Mouse (Mus musculus): Measurements from ENCODE around the gene Cyp4f17. TPM values are rescaled to one million over a fixed set of nuclear protein-coding genes. Genes with fewer than 3 reads are reported as not detected.
"Not testable (repeated sequence)": the region's sequence is repeated elsewhere in the genome, so short reads cannot be mapped to it uniquely, and the experiment has no call there.

Gene Cyp4f17
- total and polyA plus RNA-seq, 2 experiments from 2014 or later = 7.9 to 8.6 TPM

- peak; percentile 61 for TF ChIP-seq CTCF (IDR thresholded peaks at IDR 0.05; ENCODE audit: low read depth)
- ATAC-seq (peak; percentile 73), DNase-seq (no peak)
- no peak overlapping the region for H3K9ac ChIP-seq
- no peaks in the 10 kb centered on the region for H3K4me1 ChIP-seq (ENCODE audit: insufficient read depth)
- H3K4me3 ChIP-seq (ENCODE audit: low read depth, low read length) = no peak overlapping the region
- no peak overlapping the region for H3K27ac ChIP-seq (ENCODE audit: low read depth, low read length)
- 18% methylated on average over 8 of the region's 8 CpGs for WGBS
- no peaks in the 10 kb centered on the region for H3K9me3 ChIP-seq (ENCODE audit: low read length)
- no peaks in the 10 kb centered on the region for H3K27me3 ChIP-seq (ENCODE audit: insufficient read depth, low read length)
- H3K36me3 ChIP-seq (ENCODE audit: insufficient read depth) = no peaks in the 10 kb centered on the region
- no peak overlapping the region for H3K4me2 ChIP-seq (ENCODE audit: low read depth)
These were observed 26.0 kb upstream of the Cyp4f17 start for GRCm38 (mm10) chr17:32479554-32480506.

- WGBS = 88% methylated on average over 14 of the region's 14 CpGs
These were observed 24.1 kb upstream of the Cyp4f17 start for GRCm38 (mm10) chr17:32481766-32482165.

DNA sequence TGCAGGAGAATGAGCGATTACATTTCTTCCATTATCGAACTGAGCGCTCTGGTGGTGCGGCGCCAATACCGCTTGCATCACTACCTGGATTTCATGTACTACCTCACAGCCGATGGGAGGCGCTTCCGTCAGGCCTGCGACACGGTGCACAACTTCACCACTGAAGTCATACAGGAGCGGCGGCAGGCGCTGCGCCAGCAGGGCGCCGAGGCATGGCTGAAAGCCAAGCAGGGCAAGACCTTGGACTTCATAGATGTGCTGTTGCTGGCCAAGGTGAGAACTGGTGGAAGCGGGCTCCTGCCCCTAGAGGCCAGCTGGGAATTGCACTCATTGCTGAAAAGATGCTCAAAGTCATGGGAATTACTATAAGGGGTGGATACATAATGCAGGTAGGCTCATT, 22.6 kb upstream of the Cyp4f17 start:
- peak overlapping the region; percentile 35 for H3K4me2 ChIP-seq (ENCODE audit: low read depth)
- WGBS = 15% methylated on average over 18 of the region's 18 CpGs
- no peaks in the 10 kb centered on the region for H3K9me3 ChIP-seq (ENCODE audit: low read length)
- H3K4me3 ChIP-seq (ENCODE audit: low read depth, low read length) = peak overlapping the region; percentile 18
- H3K9ac ChIP-seq = no peak overlapping the region
- ATAC-seq (peak; percentile 80), DNase-seq (peak; percentile 70)
- no peak overlapping the region for H3K27ac ChIP-seq (ENCODE audit: low read depth, low read length)
- H3K27me3 ChIP-seq (ENCODE audit: insufficient read depth, low read length) = no peaks in the 10 kb centered on the region
- peak; percentile 74 for TF ChIP-seq CTCF (IDR thresholded peaks at IDR 0.05; ENCODE audit: low read depth)
- H3K4me1 ChIP-seq (ENCODE audit: insufficient read depth) = no peaks in the 10 kb centered on the region
- H3K36me3 ChIP-seq (ENCODE audit: insufficient read depth) = no peaks in the 10 kb centered on the region

More at GRCm38 (mm10) chr17:32481766-32482165, 24.1 kb upstream of the Cyp4f17 start:
- no peaks in the 10 kb centered on the region for H3K9me3 ChIP-seq (ENCODE audit: low read length)
- no peaks in the 10 kb centered on the region for H3K27me3 ChIP-seq (ENCODE audit: insufficient read depth, low read length)
- no peak overlapping the region for H3K4me2 ChIP-seq (ENCODE audit: low read depth)
- no peaks in the 10 kb centered on the region for H3K4me1 ChIP-seq (ENCODE audit: insufficient read depth)
- no peaks in the 10 kb centered on the region for H3K36me3 ChIP-seq (ENCODE audit: insufficient read depth)
- no peak overlapping the region for H3K9ac ChIP-seq
- TF ChIP-seq CTCF (IDR thresholded peaks at IDR 0.05; ENCODE audit: low read depth) = no peak
- ATAC-seq = no peak
- H3K4me3 ChIP-seq (ENCODE audit: low read depth, low read length) = no peak overlapping the region
- H3K27ac ChIP-seq (ENCODE audit: low read depth, low read length) = no peak overlapping the region
- DNase-seq = no peak

GRCm38 (mm10) chr17:32492349-32492980, 13.4 kb upstream of the Cyp4f17 start:
- 9% methylated on average over 30 of the region's 30 CpGs for WGBS
- Histone ChIP-seq H3K36me3 (ENCODE audit: insufficient read depth) (no peaks in the 10 kb centered on the region), H3K27ac (ENCODE audit: low read depth, low read length) (no peak overlapping the region), H3K27me3 (ENCODE audit: insufficient read depth, low read length) (no peaks in the 10 kb centered on the region), H3K4me3 (ENCODE audit: low read depth, low read length) (peak overlapping the region; percentile 30), H3K4me2 (ENCODE audit: low read depth) (peak overlapping the region; percentile 47), H3K9ac (peak overlapping the region; percentile 43), H3K4me1 (ENCODE audit: insufficient read depth) (no peaks in the 10 kb centered on the region), H3K9me3 (ENCODE audit: low read length) (no peaks in the 10 kb centered on the region)
- ATAC-seq = peak; percentile 77
- TF ChIP-seq CTCF (IDR thresholded peaks at IDR 0.05; ENCODE audit: low read depth) = no peak
- DNase-seq = peak; percentile 56

- H3K4me2 ChIP-seq (ENCODE audit: low read depth) = no peak overlapping the region
- TF ChIP-seq CTCF (IDR thresholded peaks at IDR 0.05; ENCODE audit: low read depth) = peak; percentile 84
- DNase-seq (peak; percentile 85), ATAC-seq (peak; percentile 92)
- no peak overlapping the region for H3K4me3 ChIP-seq (ENCODE audit: low read depth, low read length)
- no peaks in the 10 kb centered on the region for H3K4me1 ChIP-seq (ENCODE audit: insufficient read depth)
- H3K27me3 ChIP-seq (ENCODE audit: insufficient read depth, low read length) = no peaks in the 10 kb centered on the region
- H3K36me3 ChIP-seq (ENCODE audit: insufficient read depth) = no peaks in the 10 kb centered on the region
- no peaks in the 10 kb centered on the region for H3K9me3 ChIP-seq (ENCODE audit: low read length)
- no peak overlapping the region for H3K27ac ChIP-seq (ENCODE audit: low read depth, low read length)
- no peak overlapping the region for H3K9ac ChIP-seq
- 59% methylated on average over 1 of the region's 1 CpGs for WGBS
These were observed 11.2 kb upstream of the Cyp4f17 start for GRCm38 (mm10) chr17:32494601-32495000.

GRCm38 (mm10) chr17:32500511-32500910, 5.3 kb upstream of the Cyp4f17 start:
- not testable (repeated sequence) for ATAC-seq; H3K4me1 ChIP-seq (ENCODE audit: insufficient read depth); H3K4me2 ChIP-seq (ENCODE audit: low read depth); H3K9me3 ChIP-seq (ENCODE audit: low read length); H3K27ac ChIP-seq (ENCODE audit: low read depth, low read length); H3K4me3 ChIP-seq (ENCODE audit: low read depth, low read length); H3K9ac ChIP-seq; DNase-seq; H3K27me3 ChIP-seq (ENCODE audit: insufficient read depth, low read length); H3K36me3 ChIP-seq (ENCODE audit: insufficient read depth)
- WGBS = 85% methylated on average over 4 of the region's 4 CpGs

DNA sequence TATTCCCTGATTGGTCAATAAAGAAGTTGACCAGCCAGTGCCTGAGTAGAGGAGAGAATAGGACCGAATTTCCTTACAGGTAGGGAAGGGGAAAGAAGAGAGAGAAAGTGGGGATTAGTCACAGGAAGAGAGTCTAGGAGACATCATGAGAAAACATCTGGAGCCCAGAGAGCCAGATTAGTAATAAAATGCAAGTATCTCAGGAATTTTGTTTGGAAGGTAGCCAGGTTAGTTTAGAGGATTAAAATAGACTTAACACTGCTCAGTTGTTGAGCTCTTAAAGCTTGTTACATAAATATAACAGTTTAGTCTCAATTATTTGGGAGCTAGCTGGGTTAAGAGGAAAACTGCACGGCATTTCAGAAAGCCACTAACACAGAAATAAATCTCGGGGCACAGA, 4.8 kb upstream of the Cyp4f17 start:
- 46% methylated on average over 3 of the region's 3 CpGs for WGBS
- Histone ChIP-seq H3K4me2 (ENCODE audit: low read depth) (no peak overlapping the region), H3K9ac (no peak overlapping the region), H3K4me1 (ENCODE audit: insufficient read depth) (no peaks in the 10 kb centered on the region), H3K27ac (ENCODE audit: low read depth, low read length) (no peak overlapping the region), H3K9me3 (ENCODE audit: low read length) (no peaks in the 10 kb centered on the region), H3K4me3 (ENCODE audit: low read depth, low read length) (no peak overlapping the region), H3K36me3 (ENCODE audit: insufficient read depth) (no peaks in the 10 kb centered on the region), H3K27me3 (ENCODE audit: insufficient read depth, low read length) (no peaks in the 10 kb centered on the region)
- DNase-seq = no peak
- no peak for ATAC-seq
- TF ChIP-seq CTCF (IDR thresholded peaks at IDR 0.05; ENCODE audit: low read depth) = no peak

Data from forebrain, postnatal 0 days (tissue).